Mouse (Mus musculus) CH12.LX (cell line): Measurements from ENCODE around the gene Lrfn1.

Source experiments
- CHD1 ChIP-seq: IDR thresholded peaks from 2 replicates; pipeline ENCODE4 v1.6.1; 2012; ENCODE audit warnings: low read depth, low read length, improper control_type of control experiment, inconsistent platforms
- CHD2 ChIP-seq: IDR thresholded peaks from 2 replicates; pipeline ENCODE4 v1.6.1; 2011; ENCODE audit warnings: low read length, improper control_type of control experiment
- CTCF ChIP-seq, 2 experiments: IDR thresholded peaks in 1 of 2; conservative IDR thresholded peaks in 1 of 2; 2 replicates each; pipeline ENCODE4 v1.5.1; 2011 to 2012; ENCODE audit warnings: low read depth in 2 of 2, low read length in 2 of 2, improper control_type of control experiment in 1 of 2, inconsistent platforms in 1 of 2, mild to moderate bottlenecking in 1 of 2, moderate library complexity in 1 of 2
- ELF1 ChIP-seq: IDR thresholded peaks from 2 replicates; pipeline ENCODE4 v1.6.1; 2014; ENCODE audit warnings: low read depth, mild to moderate bottlenecking, inconsistent platforms, low read length, improper control_type of control experiment
- MEF2A ChIP-seq: IDR thresholded peaks from 2 replicates; pipeline ENCODE4 v1.6.1; 2014; ENCODE audit warnings: low read depth, mild to moderate bottlenecking, inconsistent platforms, low read length, improper control_type of control experiment, borderline replicate concordance
- POLR2A ChIP-seq: IDR thresholded peaks from 2 replicates; pipeline ENCODE4 v1.6.1; 2011; ENCODE audit warnings: low read depth, mild to moderate bottlenecking, improper control_type of control experiment, low read length
- RCOR1 ChIP-seq: conservative IDR thresholded peaks from 2 replicates; pipeline ENCODE4 v1.6.1; 2012; ENCODE audit warnings: low read depth, mild to moderate bottlenecking, inconsistent platforms, low read length, improper control_type of control experiment
- TBP ChIP-seq: conservative IDR thresholded peaks from 2 replicates; pipeline ENCODE4 v1.6.1; 2011; ENCODE audit warnings: low read depth, low read length, improper control_type of control experiment
- UBTF ChIP-seq: IDR thresholded peaks from 2 replicates; pipeline ENCODE4 v1.6.1; 2012; ENCODE audit warnings: low read depth, mild to moderate bottlenecking, inconsistent platforms, low read length, improper control_type of control experiment, moderate library complexity
- USF1 ChIP-seq: IDR thresholded peaks from 2 replicates; pipeline ENCODE4 v1.6.1; 2014; ENCODE audit warnings: low read depth, mild to moderate bottlenecking, inconsistent platforms, low read length, improper control_type of control experiment

DNA sequence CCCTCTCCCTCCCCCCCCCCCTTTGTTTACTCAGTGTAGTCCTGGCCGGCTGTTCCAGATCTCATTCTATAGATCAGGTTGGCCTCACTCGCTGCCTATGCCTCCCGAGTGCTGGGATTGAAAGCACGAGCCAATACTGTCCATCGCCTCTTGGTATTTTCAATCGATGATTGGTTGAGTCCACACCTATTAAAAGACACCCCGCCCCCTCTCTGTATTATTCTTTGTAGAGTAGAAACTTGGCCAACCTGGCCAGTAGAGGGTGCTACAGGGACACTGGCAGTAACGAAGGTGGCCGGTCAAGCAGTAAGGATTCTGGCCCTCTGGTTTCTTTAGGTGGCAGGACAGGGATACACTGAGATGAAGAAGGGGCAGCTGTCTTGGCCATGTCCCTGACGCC is 38.6 kb downstream of the Lrfn1 start:
- TF ChIP-seq UBTF: no peak
- TF ChIP-seq POLR2A: no peak
- TF ChIP-seq CTCF (conservative IDR thresholded peaks at IDR 0.05 in 1 of 2, IDR thresholded peaks at IDR 0.05 in 1 of 2; ENCODE audit: low read depth in 2 of 2, low read length in 2 of 2): peak; percentile 24 to 88; a peak in 3 of 4 replicates
- no peak for TF ChIP-seq CHD1
- TF ChIP-seq MEF2A: 0 out of 2 replicates have a peak, but pooled peaks have one; percentile 23
- TF ChIP-seq TBP: no peak
- no peak for TF ChIP-seq ELF1
- no peak for TF ChIP-seq RCOR1
- TF ChIP-seq CHD2: no peak
- TF ChIP-seq USF1: no peak
